Mouse (Mus musculus) midbrain, embryonic 16.5 days (tissue): ENCODE measurements at regions not wholly inside any gene's neighbourhood (a gene's known extent, or its start where the extent isn't known, plus 50 kb on each side); places are given as distances from the start of the nearest gene placed in this dataset.

Source experiments
- ATAC-seq: fragments of 200-750 bp; cut with Nextera tagmentation; 2 replicates; pipeline ENCODE4 v1.8.0; 2017; ENCODE audit warnings: moderate TSS enrichment
- H3K27ac ChIP-seq: fragments of 300-500 bp; sonication (generic); 2 replicates; pipeline ENCODE4 v1.5.1; 2014; ENCODE audit warnings: mild to moderate bottlenecking, low read length, mixed read lengths
- H3K27me3 ChIP-seq: fragments of 300-500 bp; sonication (generic); 2 replicates; pipeline ENCODE4 v1.6.1; 2014; ENCODE audit warnings: low read depth, low read length, mixed read lengths; ENCODE audit not compliant: control insufficient read depth, insufficient read depth
- H3K36me3 ChIP-seq: fragments of 300-500 bp; sonication (generic); 2 replicates; pipeline ENCODE4 v1.6.1; 2014; ENCODE audit warnings: mild to moderate bottlenecking, low read length, moderate library complexity, mixed read lengths; ENCODE audit not compliant: control insufficient read depth, insufficient read depth
- H3K4me1 ChIP-seq: fragments of 300-500 bp; sonication (generic); 2 replicates; pipeline ENCODE4 v1.6.1; 2014; ENCODE audit warnings: mild to moderate bottlenecking, low read length, mixed read lengths; ENCODE audit not compliant: control insufficient read depth, insufficient read depth
- H3K4me2 ChIP-seq: fragments of 300-500 bp; sonication (generic); 2 replicates; pipeline ENCODE4 v1.6.1; 2014; ENCODE audit warnings: mild to moderate bottlenecking, low read length, mixed read lengths
- H3K4me3 ChIP-seq: fragments of 300-500 bp; sonication (generic); 2 replicates; pipeline ENCODE4 v1.5.1; 2014; ENCODE audit warnings: low read depth, mild to moderate bottlenecking, low read length, moderate library complexity, mixed read lengths
- H3K9ac ChIP-seq: fragments of 300-500 bp; sonication (generic); 2 replicates; pipeline ENCODE4 v1.6.1; 2014; ENCODE audit warnings: low read depth, low read length, mixed read lengths
- H3K9me3 ChIP-seq: fragments of 300-500 bp; sonication (generic); replicated peaks from 2 replicates; pipeline ENCODE4 v1.6.1; 2014; ENCODE audit warnings: mild to moderate bottlenecking, low read length, mixed read lengths; ENCODE audit not compliant: control insufficient read depth, poor library complexity, severe bottlenecking
- WGBS: fragments of 180-500 bp; shearing (Covaris S2); extraction: QIAGEN DNeasy Blood & Tissue Kit; methylation state at CpG from one replicate; pipeline ENCODE4 v1.1.7; 2014; 5-methylcytosine and 5-hydroxymethylcytosine counted together

GRCm38 (mm10) chr13:58495390-58496073 is 92.4 kb upstream of the Hnrnpk start:
- Histone ChIP-seq H3K4me2 (no peak overlapping the region), H3K4me1 (0 out of 2 replicates have a peak, but pooled peaks cover 3% of the 10 kb centered on the region), H3K36me3 (no peaks in the 10 kb centered on the region), H3K27me3 (no peaks in the 10 kb centered on the region), H3K27ac (no peak overlapping the region), H3K9me3 (no peaks in the 10 kb centered on the region), H3K9ac (no peak overlapping the region), H3K4me3 (no peak overlapping the region)
- 68% methylated on average over 12 of the region's 12 CpGs for WGBS
- ATAC-seq: no peak

GRCm38 (mm10) chr13:58494726-58495125 is 91.6 kb upstream of the Hnrnpk start:
- WGBS: 42% methylated on average over 5 of the region's 5 CpGs
- Histone ChIP-seq H3K4me3 (no peak overlapping the region), H3K36me3 (no peaks in the 10 kb centered on the region), H3K9ac (no peak overlapping the region), H3K4me2 (no peak overlapping the region), H3K27me3 (no peaks in the 10 kb centered on the region), H3K9me3 (no peaks in the 10 kb centered on the region), H3K4me1 (0 out of 2 replicates have a peak, but pooled peaks cover 3% of the 10 kb centered on the region), H3K27ac (no peak overlapping the region)
- ATAC-seq: no peak

GRCm38 (mm10) chr13:58490829-58491228 is 87.7 kb upstream of the Hnrnpk start:
- Histone ChIP-seq H3K9ac (no peak overlapping the region), H3K4me1 (0 out of 2 replicates have a peak, but pooled peaks cover 3% of the 10 kb centered on the region), H3K36me3 (no peaks in the 10 kb centered on the region), H3K4me3 (no peak overlapping the region), H3K4me2 (no peak overlapping the region), H3K27ac (no peak overlapping the region), H3K9me3 (no peaks in the 10 kb centered on the region), H3K27me3 (no peaks in the 10 kb centered on the region)
- 66% methylated on average over 8 of the region's 8 CpGs for WGBS
- no peak for ATAC-seq

GRCm38 (mm10) chr13:58485011-58485410 is 81.9 kb upstream of the Hnrnpk start:
- no peak overlapping the region for H3K9ac ChIP-seq
- no peaks in the 10 kb centered on the region for H3K36me3 ChIP-seq
- H3K9me3 ChIP-seq: no peaks in the 10 kb centered on the region
- no peak overlapping the region for H3K27ac ChIP-seq
- no peak for ATAC-seq
- no peak overlapping the region for H3K4me3 ChIP-seq
- no peaks in the 10 kb centered on the region for H3K27me3 ChIP-seq
- no peak overlapping the region for H3K4me2 ChIP-seq
- no peaks in the 10 kb centered on the region for H3K4me1 ChIP-seq
- WGBS: 69% methylated on average over 10 of the region's 10 CpGs

GRCm38 (mm10) chr13:58482701-58483100 is 79.6 kb upstream of the Hnrnpk start:
- Histone ChIP-seq H3K36me3 (no peaks in the 10 kb centered on the region), H3K4me3 (no peak overlapping the region), H3K4me1 (no peaks in the 10 kb centered on the region), H3K9me3 (no peaks in the 10 kb centered on the region), H3K27ac (no peak overlapping the region), H3K4me2 (no peak overlapping the region), H3K9ac (no peak overlapping the region), H3K27me3 (no peaks in the 10 kb centered on the region)
- WGBS: 73% methylated on average over 9 of the region's 9 CpGs
- ATAC-seq: no peak

GRCm38 (mm10) chr13:58480928-58481598 is 77.9 kb upstream of the Hnrnpk start:
- Histone ChIP-seq H3K4me3 (no peak overlapping the region), H3K9ac (no peak overlapping the region), H3K9me3 (no peaks in the 10 kb centered on the region), H3K36me3 (no peaks in the 10 kb centered on the region), H3K27me3 (no peaks in the 10 kb centered on the region), H3K4me1 (no peaks in the 10 kb centered on the region), H3K27ac (no peak overlapping the region), H3K4me2 (no peak overlapping the region)
- no peak for ATAC-seq
- WGBS: 81% methylated on average over 10 of the region's 10 CpGs

- H3K36me3 ChIP-seq: no peaks in the 10 kb centered on the region
- no peak overlapping the region for H3K27ac ChIP-seq
- WGBS: 55% methylated on average over 8 of the region's 8 CpGs
- no peak overlapping the region for H3K4me2 ChIP-seq
- peak; percentile 44; the same call in 1 of the 2 replicates for ATAC-seq
- H3K4me1 ChIP-seq: no peaks in the 10 kb centered on the region
- H3K4me3 ChIP-seq: no peak overlapping the region
- no peak overlapping the region for H3K9ac ChIP-seq
- H3K9me3 ChIP-seq: no peaks in the 10 kb centered on the region
- H3K27me3 ChIP-seq: no peaks in the 10 kb centered on the region
These were observed 77.3 kb upstream of the Hnrnpk start for GRCm38 (mm10) chr13:58480388-58480927.

GRCm38 (mm10) chr13:58478438-58478837 is 75.3 kb upstream of the Hnrnpk start:
- Histone ChIP-seq H3K4me3 (no peak overlapping the region), H3K27ac (no peak overlapping the region), H3K4me1 (no peaks in the 10 kb centered on the region), H3K4me2 (no peak overlapping the region), H3K9ac (no peak overlapping the region), H3K9me3 (no peaks in the 10 kb centered on the region), H3K27me3 (no peaks in the 10 kb centered on the region), H3K36me3 (no peaks in the 10 kb centered on the region)
- no peak for ATAC-seq
- WGBS: 83% methylated on average over 5 of the region's 5 CpGs

- Histone ChIP-seq H3K36me3 (no peaks in the 10 kb centered on the region), H3K9me3 (no peaks in the 10 kb centered on the region), H3K27ac (no peak overlapping the region), H3K4me1 (peaks cover 3% of the 10 kb centered on the region; the same call in 1 of the 2 replicates), H3K9ac (no peak overlapping the region), H3K4me3 (no peak overlapping the region), H3K4me2 (no peak overlapping the region), H3K27me3 (no peaks in the 10 kb centered on the region)
- no peak for ATAC-seq
- WGBS: 91% methylated on average over 6 of the region's 6 CpGs
These were observed 74.1 kb upstream of the Hnrnpk start for GRCm38 (mm10) chr13:58477253-58477652.
